In the genomic region with DNA sequence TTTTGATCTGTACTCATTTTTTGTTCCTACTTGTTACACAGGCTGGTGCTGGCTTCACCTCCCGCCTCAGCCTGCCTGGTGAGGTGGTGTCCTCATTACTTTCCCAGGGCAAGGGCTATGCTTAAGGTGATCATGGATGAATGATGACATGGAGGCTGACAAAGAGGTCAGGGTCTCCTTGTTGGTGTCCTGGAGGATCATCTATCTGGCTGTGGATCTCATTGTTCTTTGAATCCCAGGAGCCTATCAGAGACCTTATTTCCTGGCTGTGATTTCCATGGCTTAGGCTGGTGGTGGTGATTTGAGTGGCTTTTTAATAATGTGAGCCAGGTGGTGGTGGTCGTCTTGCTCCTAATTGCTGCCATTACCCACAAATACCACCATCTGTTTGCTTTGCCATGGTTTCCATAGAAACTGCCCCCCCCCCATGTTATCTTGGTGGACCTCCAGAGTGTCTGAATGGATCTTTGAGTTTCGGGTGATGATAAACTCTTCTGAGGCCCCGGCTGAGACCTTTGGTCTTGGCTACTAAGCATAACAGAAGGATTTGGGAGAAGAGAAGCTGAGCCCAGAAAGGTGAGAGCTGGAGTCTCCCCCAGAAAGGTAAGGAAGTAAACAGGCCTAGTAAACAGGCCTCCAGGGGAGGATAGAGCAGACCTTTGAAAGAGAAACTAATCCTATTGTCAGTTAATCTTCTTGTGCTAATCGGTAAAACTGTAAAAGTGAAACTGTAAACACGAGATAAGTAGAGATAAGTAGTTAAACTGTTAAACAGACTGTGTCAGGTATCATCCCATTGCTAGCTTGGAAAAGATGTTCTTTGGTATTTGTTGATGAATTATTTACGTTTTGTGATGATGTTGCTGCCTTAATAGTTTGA, we compare ENCODE assay signal across 9 mouse cellular contexts. TPM values are rescaled to one million over a fixed set of nuclear protein-coding genes. Genes with fewer than 3 reads are reported as not detected.
DNase-seq lines count a peak whose midpoint lies in the region; ATAC-seq lines count a peak whose summit lies in the region.
"Had no signal": no experiment of that assay in that cellular context is flagged by ENCODE, and none has a peak within 500 bp of the region (broad histone marks: within the 10 kb centered on the region; RNA-seq: fewer than 3 reads in every experiment).

No protein-coding gene starts in this region.

- ATAC-seq in heart, embryonic 13.5 days (ENCODE audit: extremely low read depth, insufficient number of reproducible peaks, low FRiP score, low TSS enrichment), result no peak
- ATAC-seq in activated CD4-positive, CD25-positive, alpha-beta regulatory T cell, adult 4 months, result peak; percentile 93
- peak; percentile 55 for ATAC-seq in hindbrain, embryonic 14.5 days (ENCODE audit: low FRiP score)
- peak; percentile 75; the same call in 1 of the 2 replicates for ATAC-seq in midbrain, embryonic 15.5 days (replicated peaks)

- no peak overlapping the region for H3K27ac ChIP-seq in heart, embryonic 13.5 days (replicated peaks)
- no peak overlapping the region; the same call in 1 of the 2 replicates for H3K27ac ChIP-seq in hindbrain, embryonic 14.5 days
- no peak overlapping the region for H3K27ac ChIP-seq in midbrain, embryonic 15.5 days

- no peaks in the 10 kb centered on the region for H3K36me3 ChIP-seq in heart, embryonic 13.5 days
- H3K36me3 ChIP-seq in hindbrain, embryonic 14.5 days (replicated peaks; ENCODE audit: control insufficient read depth, insufficient read depth), result no peaks in the 10 kb centered on the region
- no peaks in the 10 kb centered on the region for H3K36me3 ChIP-seq in midbrain, embryonic 15.5 days (replicated peaks)

- H3K4me3 ChIP-seq in heart, embryonic 13.5 days, result no peak overlapping the region
- H3K4me3 ChIP-seq in hindbrain, embryonic 14.5 days (replicated peaks; ENCODE audit: low read length), result no peak overlapping the region
- no peak overlapping the region for H3K4me3 ChIP-seq in midbrain, embryonic 15.5 days

- H3K27me3 ChIP-seq in heart, embryonic 13.5 days (replicated peaks), result no peaks in the 10 kb centered on the region
- no peaks in the 10 kb centered on the region for H3K27me3 ChIP-seq in hindbrain, embryonic 14.5 days (ENCODE audit: control insufficient read depth, insufficient read depth, low read length)
- H3K27me3 ChIP-seq in midbrain, embryonic 15.5 days (replicated peaks), result no peaks in the 10 kb centered on the region

- H3K4me1 ChIP-seq in heart, embryonic 13.5 days, result peaks cover 6% of the 10 kb centered on the region
- H3K4me1 ChIP-seq in hindbrain, embryonic 14.5 days (replicated peaks; ENCODE audit: control insufficient read depth, insufficient read depth, low read length), result no peaks in the 10 kb centered on the region; the same call in 1 of the 2 replicates
- H3K4me1 ChIP-seq in midbrain, embryonic 15.5 days, result 0 out of 2 replicates have a peak, but pooled peaks cover 6% of the 10 kb centered on the region

- peak overlapping the region; percentile 28 for H3K4me2 ChIP-seq in heart, embryonic 13.5 days
- H3K4me2 ChIP-seq in hindbrain, embryonic 14.5 days (replicated peaks), result no peak overlapping the region
- no peak overlapping the region for H3K4me2 ChIP-seq in midbrain, embryonic 15.5 days

- no peaks in the 10 kb centered on the region for H3K9me3 ChIP-seq in heart, embryonic 13.5 days
- H3K9me3 ChIP-seq in hindbrain, embryonic 14.5 days (ENCODE audit: control insufficient read depth, low read length), result no peaks in the 10 kb centered on the region
- H3K9me3 ChIP-seq in midbrain, embryonic 15.5 days, result no peaks in the 10 kb centered on the region

- 27% methylated on average over 7 of the region's 7 CpGs for WGBS in heart, embryonic 13.5 days
- 38% methylated on average over 7 of the region's 7 CpGs for WGBS in hindbrain, embryonic 14.5 days
- 25% methylated on average over 7 of the region's 7 CpGs for WGBS in midbrain, embryonic 15.5 days

- DNase-seq in heart, postnatal 4 days, result no peak
- DNase-seq in hindbrain, embryonic 14.5 days (ENCODE audit: low spot score), result no peak
- DNase-seq in left cerebral cortex, adult 11 months (ENCODE audit: low spot score), result no peak
- DNase-seq in adrenal gland, adult 2 months, result no peak
- DNase-seq in spleen, adult 18-20 months, result no peak
- DNase-seq: gastrocnemius, postnatal 25 days had no signal

- H3K9ac ChIP-seq in heart, embryonic 13.5 days, result no peak overlapping the region
- H3K9ac ChIP-seq in hindbrain, embryonic 14.5 days, result no peak overlapping the region
- no peak overlapping the region for H3K9ac ChIP-seq in midbrain, embryonic 15.5 days

RNA-seq across cellular contexts. Expression of a gene that starts 18.5 kb away (rescaled TPM):
- polyA plus RNA-seq in heart, embryonic 13.5 days (2015; fragmentation: Nextera tagmentation; extraction: Ambion mirVana), result 80.1 and 87.5 TPM in 2 replicates
- 10 to 100 TPM; 55.3 to 58.2 TPM for total RNA-seq in heart, postnatal 4 days (2021)
- 100 to 1,000 TPM; 280 to 290 TPM for polyA plus RNA-seq in activated CD4-positive, CD25-positive, alpha-beta regulatory T cell, adult 4 months (2017; shearing (Covaris generic))
- polyA plus RNA-seq in hindbrain, embryonic 14.5 days (2014; fragmentation: Nextera tagmentation; extraction: Ambion mirVana), result 161 and 184 TPM in 2 replicates
- polyA plus RNA-seq in midbrain, embryonic 15.5 days (2015; fragmentation: Nextera tagmentation; extraction: Ambion mirVana), result 181 and 195 TPM in 2 replicates
- total RNA-seq in adrenal gland, adult 2 months (2021), result 100 to 1,000 TPM in 1 of 2 experiments, 10 to 100 TPM in 1; 99.8 to 158 TPM
- 2.5 and 3.1 TPM in 2 replicates for polyA plus RNA-seq in adrenal gland, adult 2 months (2012; rRNA removed)

Comparison
In these comparisons a context has a peak if more than half of its experiments do, and no peak if none do; other contexts are left out.
1. RNA of a gene that starts 18.5 kb away (polyA plus RNA-seq): 280 to 290 TPM in activated CD4-positive, CD25-positive, alpha-beta regulatory T cell, adult 4 months, 181 to 195 TPM in midbrain, embryonic 15.5 days, 161 to 184 TPM in hindbrain, embryonic 14.5 days and 80.1 to 87.5 TPM in heart, embryonic 13.5 days; 2.5 to 3.1 TPM in adrenal gland, adult 2 months; every median in the first group is over 10 times any median in the second.